Mouse (Mus musculus): ENCODE measurements around the gene Oxct2a. TPM values are rescaled to one million over a fixed set of nuclear protein-coding genes. Genes with fewer than 3 reads are reported as not detected.
"Not testable (repeated sequence)": the region's sequence is repeated elsewhere in the genome, so short reads cannot be mapped to it uniquely, and the experiment has no call there.

The Oxct2a gene
- polyA plus RNA-seq, 1 experiment from 2014 or later, result not detected

- no peak overlapping the region for H3K27ac ChIP-seq
- WGBS (ENCODE audit: missing documents), result 100% methylated on average over 4 of the region's 4 CpGs
- no peaks in the 10 kb centered on the region for H3K79me2 ChIP-seq (ENCODE audit: inconsistent target)
- H3K36me3 ChIP-seq (ENCODE audit: inconsistent target), result no peaks in the 10 kb centered on the region
- H3K4me3 ChIP-seq (ENCODE audit: inconsistent target), result no peak overlapping the region
Observed at GRCm38 (mm10) chr4:123333151-123333550, 9.7 kb upstream of the Oxct2a start.

- WGBS (ENCODE audit: missing documents), result no CpG with 5 or more reads among the region's 1 CpGs
- not testable (repeated sequence) for H3K27ac ChIP-seq; H3K79me2 ChIP-seq (ENCODE audit: inconsistent target); H3K4me3 ChIP-seq (ENCODE audit: inconsistent target); H3K36me3 ChIP-seq (ENCODE audit: inconsistent target)
Observed at GRCm38 (mm10) chr4:123331961-123332360, 8.5 kb upstream of the Oxct2a start.

DNA sequence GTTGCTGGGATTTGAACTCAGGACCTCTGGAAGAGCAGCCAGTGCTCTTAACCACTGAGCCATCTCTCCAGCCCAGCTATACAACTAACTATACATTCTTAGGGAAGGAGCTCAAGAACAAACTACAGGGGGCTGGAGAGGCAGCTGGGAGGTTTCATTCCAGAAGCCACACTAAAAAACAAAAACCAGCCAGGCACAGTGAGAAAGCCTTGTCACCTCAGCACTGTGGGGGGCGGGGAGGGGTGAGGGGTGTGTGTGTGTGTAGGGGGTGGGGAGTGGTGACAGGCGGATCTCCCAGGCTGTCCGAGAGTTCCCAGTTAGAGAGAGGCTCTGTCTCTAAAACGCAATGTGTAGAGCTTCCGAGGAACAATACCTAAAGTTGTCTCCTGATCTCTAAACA, 7.9 kb upstream of the Oxct2a start:
- no peaks in the 10 kb centered on the region for H3K79me2 ChIP-seq (ENCODE audit: inconsistent target)
- H3K36me3 ChIP-seq (ENCODE audit: inconsistent target), result no peaks in the 10 kb centered on the region
- 94% methylated on average over 5 of the region's 5 CpGs for WGBS (ENCODE audit: missing documents)
- no peak overlapping the region for H3K4me3 ChIP-seq (ENCODE audit: inconsistent target)
- no peak overlapping the region for H3K27ac ChIP-seq

GRCm38 (mm10) chr4:123328946-123329345, 5.5 kb upstream of the Oxct2a start:
- Histone ChIP-seq H3K4me3 (ENCODE audit: inconsistent target) (no peak overlapping the region), H3K79me2 (ENCODE audit: inconsistent target) (no peaks in the 10 kb centered on the region), H3K36me3 (ENCODE audit: inconsistent target) (no peaks in the 10 kb centered on the region), H3K27ac (no peak overlapping the region)
- 95% methylated on average over 6 of the region's 6 CpGs for WGBS (ENCODE audit: missing documents)

- Histone ChIP-seq H3K4me3 (ENCODE audit: inconsistent target) (no peak overlapping the region), H3K27ac (no peak overlapping the region), H3K36me3 (ENCODE audit: inconsistent target) (no peaks in the 10 kb centered on the region), H3K79me2 (ENCODE audit: inconsistent target) (no peaks in the 10 kb centered on the region)
- 83% methylated on average over 3 of the region's 3 CpGs for WGBS (ENCODE audit: missing documents)
Observed at GRCm38 (mm10) chr4:123327630-123328029, 4.2 kb upstream of the Oxct2a start.

DNA sequence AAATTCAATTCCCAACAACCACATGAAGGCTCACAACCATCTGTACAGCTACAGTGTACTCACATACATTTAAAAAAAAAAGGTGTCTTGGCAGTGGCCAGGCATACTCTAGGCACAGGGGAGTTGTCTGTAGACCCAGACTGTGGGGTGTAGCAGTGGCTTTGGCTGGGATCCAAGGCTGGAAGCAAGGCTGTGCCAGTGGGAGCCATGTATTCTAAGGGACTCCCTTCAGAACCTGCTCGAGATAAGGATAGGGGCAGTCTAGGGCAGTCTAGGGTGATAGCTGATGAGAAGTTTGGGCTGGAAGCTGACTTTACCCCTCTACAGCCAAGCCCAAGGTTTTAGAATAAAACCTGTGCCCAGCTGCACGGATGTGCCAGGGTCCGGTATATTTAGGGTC, 2.7 kb upstream of the Oxct2a start:
- H3K79me2 ChIP-seq (ENCODE audit: inconsistent target), result no peaks in the 10 kb centered on the region
- no peak overlapping the region for H3K4me3 ChIP-seq (ENCODE audit: inconsistent target)
- no peak overlapping the region for H3K27ac ChIP-seq
- WGBS (ENCODE audit: missing documents), result 39% methylated on average over 3 of the region's 3 CpGs
- no peaks in the 10 kb centered on the region for H3K36me3 ChIP-seq (ENCODE audit: inconsistent target)

- not testable (repeated sequence) for H3K36me3 ChIP-seq (ENCODE audit: inconsistent target); H3K27ac ChIP-seq; H3K4me3 ChIP-seq (ENCODE audit: inconsistent target); H3K79me2 ChIP-seq (ENCODE audit: inconsistent target)
- 23% methylated on average over 8 of the region's 38 CpGs for WGBS (ENCODE audit: missing documents)
Observed at GRCm38 (mm10) chr4:123322910-123323309, 524 bp downstream of the Oxct2a start.

- Histone ChIP-seq H3K27ac (no peak overlapping the region), H3K36me3 (ENCODE audit: inconsistent target) (no peaks in the 10 kb centered on the region), H3K4me3 (ENCODE audit: inconsistent target) (no peak overlapping the region), H3K79me2 (ENCODE audit: inconsistent target) (no peaks in the 10 kb centered on the region)
- 100% methylated on average over 3 of the region's 3 CpGs for WGBS (ENCODE audit: missing documents)
Observed at GRCm38 (mm10) chr4:123314497-123314896, 8.9 kb downstream of the Oxct2a start.

- Histone ChIP-seq H3K27ac (no peak overlapping the region), H3K4me3 (ENCODE audit: inconsistent target) (no peak overlapping the region), H3K36me3 (ENCODE audit: inconsistent target) (no peaks in the 10 kb centered on the region), H3K79me2 (ENCODE audit: inconsistent target) (no peaks in the 10 kb centered on the region)
- WGBS (ENCODE audit: missing documents), result 15% methylated on average over 6 of the region's 6 CpGs
Observed at GRCm38 (mm10) chr4:123313010-123313409, 10.4 kb downstream of the Oxct2a start.

- Histone ChIP-seq H3K79me2 (ENCODE audit: inconsistent target) (no peaks in the 10 kb centered on the region), H3K27ac (no peak overlapping the region), H3K36me3 (ENCODE audit: inconsistent target) (no peaks in the 10 kb centered on the region), H3K4me3 (ENCODE audit: inconsistent target) (no peak overlapping the region)
- WGBS (ENCODE audit: missing documents), result 92% methylated on average over 7 of the region's 7 CpGs
Observed at GRCm38 (mm10) chr4:123311845-123312244, 11.6 kb downstream of the Oxct2a start.

- Histone ChIP-seq H3K36me3 (ENCODE audit: inconsistent target) (no peaks in the 10 kb centered on the region), H3K4me3 (ENCODE audit: inconsistent target) (no peak overlapping the region), H3K79me2 (ENCODE audit: inconsistent target) (no peaks in the 10 kb centered on the region), H3K27ac (no peak overlapping the region)
- 61% methylated on average over 3 of the region's 3 CpGs for whole genome bisulfite sequencing (ENCODE audit: missing documents)
Observed at GRCm38 (mm10) chr4:123308292-123308691, 15.1 kb downstream of the Oxct2a start.

GRCm38 (mm10) chr4:123306999-123307398, 16.4 kb downstream of the Oxct2a start:
- no peaks in the 10 kb centered on the region for H3K36me3 ChIP-seq (ENCODE audit: inconsistent target)
- WGBS (ENCODE audit: missing documents), result 92% methylated on average over 10 of the region's 10 CpGs
- H3K79me2 ChIP-seq (ENCODE audit: inconsistent target), result no peaks in the 10 kb centered on the region
- no peak overlapping the region for H3K27ac ChIP-seq
- no peak overlapping the region for H3K4me3 ChIP-seq (ENCODE audit: inconsistent target)

DNA sequence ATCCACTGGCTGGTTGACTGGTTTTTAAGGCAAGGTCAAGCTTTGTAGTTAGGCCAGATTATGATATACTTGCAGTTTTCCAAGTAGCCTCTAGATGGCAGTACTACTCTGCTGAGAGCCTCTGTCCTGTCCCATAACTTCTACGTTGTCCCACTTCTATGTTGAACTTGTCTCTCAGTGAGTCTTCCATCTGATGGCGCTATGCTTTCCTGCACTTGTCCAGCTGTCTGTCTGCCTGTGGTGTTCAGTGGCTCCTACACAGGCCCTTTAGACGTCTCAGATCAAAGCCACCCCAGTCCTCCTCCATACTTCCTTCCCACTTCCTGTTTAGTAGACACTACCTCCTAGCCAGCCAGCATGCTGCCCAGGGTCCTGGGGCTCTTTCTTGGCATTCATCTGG, 17.6 kb downstream of the Oxct2a start:
- Histone ChIP-seq H3K27ac (no peak overlapping the region), H3K79me2 (ENCODE audit: inconsistent target) (no peaks in the 10 kb centered on the region), H3K4me3 (ENCODE audit: inconsistent target) (no peak overlapping the region), H3K36me3 (ENCODE audit: inconsistent target) (no peaks in the 10 kb centered on the region)
- 26% methylated on average over 3 of the region's 3 CpGs for WGBS (ENCODE audit: missing documents)

DNA sequence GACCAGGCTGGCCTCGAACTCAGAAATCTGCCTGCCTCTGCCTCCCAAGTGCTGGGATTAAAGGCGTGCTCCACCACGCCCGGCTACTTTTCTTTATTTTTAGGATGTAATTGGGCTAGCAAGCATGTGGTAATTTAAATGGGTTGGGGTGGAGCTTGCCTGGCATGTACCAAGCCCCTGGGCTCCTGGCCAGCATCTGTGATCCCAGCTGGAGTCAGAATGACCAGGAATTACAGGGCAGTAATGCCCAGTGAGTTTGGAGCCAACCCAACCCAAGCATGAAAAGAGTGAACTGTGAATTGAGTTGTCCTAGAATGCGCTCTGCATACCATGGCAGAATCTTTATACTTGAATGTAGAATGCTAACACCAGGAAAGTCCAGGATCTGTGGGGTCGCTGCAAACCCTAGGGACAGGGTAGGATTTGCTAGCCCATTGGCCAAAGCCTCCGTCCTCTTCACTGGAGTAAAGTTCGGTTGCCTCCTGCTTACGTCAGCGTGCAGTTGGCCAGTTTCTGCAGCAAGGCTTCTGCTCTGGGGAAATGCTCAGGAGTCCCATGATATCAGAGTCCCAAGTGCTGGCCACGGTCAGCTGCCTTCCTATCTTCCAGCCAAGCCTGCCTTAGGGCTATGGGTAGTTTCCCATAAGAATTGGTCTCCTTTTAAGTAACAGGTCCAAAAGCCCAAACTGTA, 24.3 kb downstream of the Oxct2a start:
- Histone ChIP-seq H3K4me3 (ENCODE audit: inconsistent target) (no peak overlapping the region), H3K36me3 (ENCODE audit: inconsistent target) (peaks cover 21% of the 10 kb centered on the region; the same call in 1 of the 2 replicates), H3K27ac (no peak overlapping the region), H3K79me2 (ENCODE audit: inconsistent target) (no peaks in the 10 kb centered on the region)
- WGBS (ENCODE audit: missing documents), result 87% methylated on average over 11 of the region's 11 CpGs

DNA sequence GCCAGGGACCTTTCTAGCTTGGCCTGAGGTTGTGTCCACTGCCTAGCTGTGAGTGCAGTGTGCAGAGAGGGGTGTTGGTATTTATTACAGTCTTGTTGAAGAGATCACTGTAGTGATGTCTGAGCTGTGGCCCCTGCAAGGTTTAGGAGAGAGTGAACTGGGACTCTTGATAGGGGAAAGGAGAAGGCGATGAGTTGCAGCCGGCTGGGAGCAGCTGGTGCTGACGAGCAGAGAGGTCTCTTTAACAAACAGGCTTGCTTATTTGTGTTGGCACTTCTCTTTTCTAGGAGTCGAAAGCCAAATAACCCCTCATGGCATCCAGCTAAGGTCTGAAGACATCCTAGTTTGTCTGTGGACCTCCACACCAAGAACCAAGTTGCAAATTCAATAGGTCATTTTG, 25.2 kb downstream of the Oxct2a start:
- no peak overlapping the region for H3K4me3 ChIP-seq (ENCODE audit: inconsistent target)
- no peaks in the 10 kb centered on the region for H3K79me2 ChIP-seq (ENCODE audit: inconsistent target)
- 94% methylated on average over 3 of the region's 4 CpGs for WGBS (ENCODE audit: missing documents)
- H3K36me3 ChIP-seq (ENCODE audit: inconsistent target), result peaks cover 27% of the 10 kb centered on the region; the same call in 1 of the 2 replicates
- no peak overlapping the region for H3K27ac ChIP-seq
